Mouse (Mus musculus) megakaryocyte-erythroid progenitor cell, adult 5 weeks (primary cell): ENCODE measurements around the gene Olfr582. TPM values are rescaled to one million over a fixed set of nuclear protein-coding genes. Genes with fewer than 3 reads are reported as not detected.

ENCODE experiments used
- polyA plus RNA-seq: library from polyadenylated mRNA; stranded (reverse); fragments of >175 nt; gene quantifications from 2 replicates; pipeline ENCODE4 v1.2.3, GENCODE M21; 2012

The Olfr582 gene
- polyA plus RNA-seq, result not detected in 2 replicates

GRCm38 (mm10) chr7:103037724-103038123 lies at the start of gene Olfr582:
Gene Olfr582, plus strand, starts transcription at chr7:103038024.

DNA sequence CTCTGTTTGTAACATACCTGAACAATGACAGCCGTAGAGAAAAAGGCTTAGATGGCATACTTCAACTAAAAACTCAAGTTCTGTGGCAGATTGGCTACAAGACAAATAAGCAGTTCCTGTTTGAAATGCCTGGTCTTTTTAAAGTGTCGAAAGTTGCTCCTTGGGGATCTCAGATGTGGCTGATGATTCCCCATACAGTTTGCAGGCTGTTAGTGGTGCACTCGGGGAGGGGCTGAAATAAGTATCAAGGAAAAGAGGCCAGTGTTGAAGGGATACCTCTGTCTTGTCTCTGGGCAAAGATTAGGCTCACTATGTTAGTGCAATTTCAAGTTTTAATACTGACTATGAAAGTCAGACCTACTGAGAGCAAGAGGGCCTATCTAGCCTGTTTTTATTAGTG lies 48.6 kb upstream of the Olfr582 start, which contains the start of gene Olfr578:
Olfr578 (minus strand) TSS at position 101 of the 400 bp plus-strand sequence.

DNA sequence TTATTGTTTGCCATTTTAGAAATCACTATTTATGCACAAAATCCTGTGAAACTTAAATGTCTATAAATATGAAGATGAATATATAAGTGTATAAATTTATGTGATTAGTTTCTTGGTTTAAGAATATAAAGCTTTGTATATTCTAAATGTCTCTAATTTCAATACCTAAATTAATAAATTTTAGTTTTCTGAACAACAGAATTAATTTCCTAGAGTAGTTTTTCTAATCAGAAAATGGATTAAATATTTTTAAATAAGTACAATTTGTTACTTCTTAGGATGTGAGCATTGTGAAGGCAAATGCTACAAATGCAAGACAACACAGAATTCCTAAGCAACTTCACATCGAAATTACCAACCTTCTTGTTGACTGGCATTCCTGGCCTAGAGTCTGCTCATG lies 13.2 kb downstream of the Olfr582 start, which contains the start of gene Olfr583:
Olfr583 (plus strand) TSS at position 301 of the 400 bp plus-strand sequence.

GRCm38 (mm10) chr7:103081585-103081984 lies 43.8 kb downstream of the Olfr582 start, which contains the start of gene Olfr584:
Gene Olfr584, plus strand, starts transcription at chr7:103081885.

Other genes starting within 250 kb of the Olfr582 start
- gene Olfr564, start 234.5 kb upstream of the Olfr582 start, polyA plus RNA-seq, result not detected in 2 replicates
- not detected in 2 replicates for gene Olfr566, start 179.3 kb upstream of the Olfr582 start, polyA plus RNA-seq
- not detected in 2 replicates for gene Olfr568, start 160.9 kb upstream of the Olfr582 start, polyA plus RNA-seq
- gene Olfr569, start 147.1 kb upstream of the Olfr582 start, polyA plus RNA-seq, result not detected in 2 replicates
- gene Olfr570, start 143.4 kb upstream of the Olfr582 start, polyA plus RNA-seq, result not detected in 2 replicates
- gene Olfr571, start 120.5 kb upstream of the Olfr582 start, polyA plus RNA-seq, result not detected in 2 replicates
- gene Olfr572, start 113.6 kb upstream of the Olfr582 start, polyA plus RNA-seq, result not detected in 2 replicates
- gene Olfr573-ps1, start 95.4 kb upstream of the Olfr582 start, polyA plus RNA-seq, result not detected in 2 replicates
- gene Olfr574, start 89.6 kb upstream of the Olfr582 start, polyA plus RNA-seq, result not detected in 2 replicates
- not detected in 2 replicates for gene Olfr575, start 79.2 kb upstream of the Olfr582 start, polyA plus RNA-seq
- gene Olfr576, start 75.4 kb upstream of the Olfr582 start, polyA plus RNA-seq, result not detected in 2 replicates
- gene Olfr577, start 62.1 kb upstream of the Olfr582 start, polyA plus RNA-seq, result not detected in 2 replicates
- not detected in 2 replicates for gene Olfr578, start 48.7 kb upstream of the Olfr582 start, polyA plus RNA-seq
- not detected in 2 replicates for gene Olfr583, start 13.3 kb downstream of the Olfr582 start, polyA plus RNA-seq
- gene Olfr584, start 43.9 kb downstream of the Olfr582 start, polyA plus RNA-seq, result not detected in 2 replicates
- not detected in 2 replicates for gene Olfr585, start 59.7 kb downstream of the Olfr582 start, polyA plus RNA-seq
- gene Olfr586, start 87.6 kb downstream of the Olfr582 start, polyA plus RNA-seq, result not detected in 2 replicates
- gene Olfr588-ps1, start 102.9 kb downstream of the Olfr582 start, polyA plus RNA-seq, result not detected in 2 replicates
- not detected in 2 replicates for gene Olfr589, start 118.3 kb downstream of the Olfr582 start, polyA plus RNA-seq
- not detected in 2 replicates for gene Olfr591, start 140.3 kb downstream of the Olfr582 start, polyA plus RNA-seq
- not detected in 2 replicates for gene Olfr592, start 146.8 kb downstream of the Olfr582 start, polyA plus RNA-seq
- not detected in 2 replicates for gene Olfr593, start 173.8 kb downstream of the Olfr582 start, polyA plus RNA-seq
- not detected in 2 replicates for gene Olfr594, start 179.0 kb downstream of the Olfr582 start, polyA plus RNA-seq
- gene Usp17ld, start 214.5 kb downstream of the Olfr582 start, polyA plus RNA-seq, result not detected in 2 replicates